Mouse (Mus musculus) kidney, adult 2 months (tissue): ENCODE results near the gene Pygl.

Experiments used
- CTCF ChIP-seq: fragments of 200-500 bp; conservative IDR thresholded peaks from 2 replicates; pipeline ENCODE4 v1.5.1; 2011; ENCODE audit warnings: low read depth, mild to moderate bottlenecking, control low read depth, low read length, moderate library complexity, mixed read lengths; ENCODE audit not compliant: insufficient read depth, insufficient read length
- POLR2A ChIP-seq: fragments of 200-500 bp; IDR thresholded peaks from one replicate; pipeline ENCODE4 v1.6.1; 2011; ENCODE audit warnings: low read depth, low read length, control low read depth

GRCm38 (mm10) chr12:70267314-70267713 is 36.0 kb upstream of the Pygl start:
- TF ChIP-seq POLR2A (no peak), CTCF (no peak)
